ENCODE assay signal across 9 mouse cellular contexts in the genomic region with DNA sequence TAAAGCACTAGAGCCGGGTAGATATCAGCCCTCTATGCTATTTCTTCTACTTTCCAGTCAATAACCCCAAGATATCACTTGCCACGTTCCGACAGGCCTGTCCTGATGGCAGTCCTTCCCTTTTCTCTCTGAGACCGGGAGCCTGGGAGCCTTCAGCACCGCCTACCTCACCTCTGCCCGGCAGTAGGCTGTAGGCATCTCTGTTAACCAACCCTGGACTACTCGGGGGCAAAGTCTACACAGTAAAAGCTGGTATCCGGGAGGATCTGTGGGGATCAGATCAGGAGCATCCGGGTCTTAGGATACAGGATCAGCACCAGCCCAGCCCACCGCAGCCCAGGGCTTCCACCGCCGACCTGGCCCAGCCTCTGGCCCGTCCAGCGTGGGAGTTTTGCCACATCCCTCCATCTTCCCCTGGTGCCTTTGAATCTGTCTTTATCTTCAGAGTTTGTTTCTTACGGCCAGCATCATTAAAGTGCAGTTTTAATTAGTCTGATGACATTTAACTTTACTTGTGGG. TPM values are rescaled to one million over a fixed set of nuclear protein-coding genes. Genes with fewer than 3 reads are reported as not detected.
DNase-seq lines count a peak whose midpoint lies in the region; ATAC-seq and TF ChIP-seq lines count a peak whose summit lies in the region.
"Had no signal": no experiment of that assay in that cellular context is flagged by ENCODE, and none has a peak within 500 bp of the region (broad histone marks: within the 10 kb centered on the region; RNA-seq: fewer than 3 reads in every experiment).

No protein-coding gene starts in this region.

- H3K36me3 ChIP-seq in kidney, adult 2 months (ENCODE audit: control insufficient read depth, insufficient read depth, low read length), result no peaks in the 10 kb centered on the region
- 0 out of 2 replicates have a peak, but pooled peaks cover 5% of the 10 kb centered on the region for H3K36me3 ChIP-seq in embryonic facial prominence, embryonic 13.5 days
- no peaks in the 10 kb centered on the region for H3K36me3 ChIP-seq in intestine, embryonic 16.5 days (ENCODE audit: control insufficient read depth, insufficient read depth, low read length)
- H3K36me3 ChIP-seq in liver, embryonic 12.5 days, result no peaks in the 10 kb centered on the region; the same call in 1 of the 2 replicates

- no peaks in the 10 kb centered on the region for H3K9me3 ChIP-seq in embryonic facial prominence, embryonic 13.5 days
- H3K9me3 ChIP-seq in intestine, embryonic 16.5 days (ENCODE audit: control insufficient read depth, low read length), result no peaks in the 10 kb centered on the region
- H3K9me3 ChIP-seq in liver, embryonic 12.5 days (replicated peaks), result no peaks in the 10 kb centered on the region

- ATAC-seq in embryonic facial prominence, embryonic 13.5 days (ENCODE audit: insufficient number of reproducible peaks, insufficient read depth, low FRiP score, low TSS enrichment, low read depth), result no peak
- peak; percentile 69 for ATAC-seq in intestine, embryonic 16.5 days
- ATAC-seq in liver, embryonic 12.5 days, result no peak

- no peak for TF ChIP-seq CTCF in kidney, adult 2 months (conservative IDR thresholded peaks at IDR 0.05; ENCODE audit: insufficient read depth, insufficient read length, low read depth, low read length)

- H3K4me2 ChIP-seq in embryonic facial prominence, embryonic 13.5 days, result no peak overlapping the region
- H3K4me2 ChIP-seq in intestine, embryonic 16.5 days (ENCODE audit: low read depth, low read length), result 0 out of 2 replicates have a peak overlapping the region, but pooled peaks have one; percentile 28
- 0 out of 2 replicates have a peak overlapping the region, but pooled peaks have one; percentile 13 for H3K4me2 ChIP-seq in liver, embryonic 12.5 days

- TF ChIP-seq POLR2A in kidney, adult 2 months (IDR thresholded peaks at IDR 0.05; ENCODE audit: low read depth, low read length), result no peak

- no peaks in the 10 kb centered on the region for H3K27me3 ChIP-seq in kidney, adult 2 months (replicated peaks; ENCODE audit: control insufficient read depth, insufficient read depth, low read length)
- no peaks in the 10 kb centered on the region for H3K27me3 ChIP-seq in embryonic facial prominence, embryonic 13.5 days
- no peaks in the 10 kb centered on the region for H3K27me3 ChIP-seq in intestine, embryonic 16.5 days (replicated peaks; ENCODE audit: control insufficient read depth, insufficient read depth, low read length)
- H3K27me3 ChIP-seq in liver, embryonic 12.5 days (replicated peaks), result no peaks in the 10 kb centered on the region

- H3K4me1 ChIP-seq in kidney, adult 2 months (ENCODE audit: control insufficient read depth, insufficient read depth, low read length), result peaks cover 69% of the 10 kb centered on the region
- peaks cover 63% of the 10 kb centered on the region for H3K4me1 ChIP-seq in embryonic facial prominence, embryonic 13.5 days
- peaks cover 61% of the 10 kb centered on the region for H3K4me1 ChIP-seq in intestine, embryonic 16.5 days (ENCODE audit: control insufficient read depth, insufficient read depth, low read length)
- peaks cover 76% of the 10 kb centered on the region for H3K4me1 ChIP-seq in liver, embryonic 12.5 days

- peak; percentile 82 for DNase-seq in kidney, adult 2 months
- DNase-seq in kidney, postnatal 14 days, result no peak
- DNase-seq in ovary, postnatal 14 days (ENCODE audit: low spot score), result no peak
- DNase-seq in B cell, adult 2 months, result no peak
- no peak for DNase-seq in layer of hippocampus, adult 11-12 months (ENCODE audit: low spot score)
- DNase-seq: cerebellum, adult 18-20 months had no signal

- no peak overlapping the region for H3K9ac ChIP-seq in embryonic facial prominence, embryonic 13.5 days
- peak overlapping the region; percentile 53 for H3K9ac ChIP-seq in intestine, embryonic 16.5 days (ENCODE audit: low read depth, low read length)
- no peak overlapping the region for H3K9ac ChIP-seq in liver, embryonic 12.5 days

- no peak overlapping the region for H3K4me3 ChIP-seq in kidney, adult 2 months (ENCODE audit: insufficient read depth, low read depth, low read length)
- no peak overlapping the region for H3K4me3 ChIP-seq in embryonic facial prominence, embryonic 13.5 days
- H3K4me3 ChIP-seq in intestine, embryonic 16.5 days (ENCODE audit: low read length), result no peak overlapping the region
- H3K4me3 ChIP-seq in liver, embryonic 12.5 days, result no peak overlapping the region

- 42% methylated on average over 15 of the region's 15 CpGs for WGBS in kidney, adult 2 months
- WGBS in embryonic facial prominence, embryonic 13.5 days, result 67% methylated on average over 15 of the region's 15 CpGs
- WGBS in intestine, embryonic 16.5 days, result 62% methylated on average over 15 of the region's 15 CpGs
- 59% methylated on average over 15 of the region's 15 CpGs for WGBS in liver, embryonic 12.5 days (ENCODE audit: insufficient replicate concordance)

- peak overlapping the region; percentile 77 for H3K27ac ChIP-seq in kidney, adult 2 months (ENCODE audit: insufficient read depth, low read depth, low read length)
- H3K27ac ChIP-seq in embryonic facial prominence, embryonic 13.5 days, result peak overlapping the region; percentile 71
- peak overlapping the region; percentile 91 for H3K27ac ChIP-seq in intestine, embryonic 16.5 days (ENCODE audit: low read length)
- peak overlapping the region; percentile 79 for H3K27ac ChIP-seq in liver, embryonic 12.5 days

RNA-seq across cellular contexts. Expression of gene Pxn, which starts 16.6 kb away (rescaled TPM):
- 101 and 122 TPM in 2 replicates for polyA plus RNA-seq in kidney, adult 2 months (2012; rRNA removed)
- 39.6 and 44.2 TPM in 2 replicates for polyA plus RNA-seq in embryonic facial prominence, embryonic 13.5 days (2015; fragmentation: Nextera tagmentation; extraction: Ambion mirVana)
- 71.9 and 88.2 TPM in 2 replicates for polyA plus RNA-seq in intestine, embryonic 16.5 days (2015; fragmentation: Nextera tagmentation; extraction: Ambion mirVana)
- polyA plus RNA-seq in liver, embryonic 12.5 days (2016; fragmentation: Nextera tagmentation; extraction: Ambion mirVana), result 17.4 and 20.1 TPM in 2 replicates

RNA-seq across cellular contexts. Expression of gene Rplp0, which starts 36.2 kb away (rescaled TPM):
- polyA plus RNA-seq in kidney, adult 2 months (2012; rRNA removed), result 1,267 and 1,337 TPM in 2 replicates
- 1,563 and 1,729 TPM in 2 replicates for polyA plus RNA-seq in embryonic facial prominence, embryonic 13.5 days (2015; fragmentation: Nextera tagmentation; extraction: Ambion mirVana)
- 1,506 and 1,615 TPM in 2 replicates for polyA plus RNA-seq in intestine, embryonic 16.5 days (2015; fragmentation: Nextera tagmentation; extraction: Ambion mirVana)
- 1,698 and 1,725 TPM in 2 replicates for polyA plus RNA-seq in liver, embryonic 12.5 days (2016; fragmentation: Nextera tagmentation; extraction: Ambion mirVana)

RNA-seq across cellular contexts. Expression of gene Sirt4, which starts 38.5 kb away (rescaled TPM):
- 34.0 and 49.3 TPM in 2 replicates for polyA plus RNA-seq in kidney, adult 2 months (2012; rRNA removed)
- polyA plus RNA-seq in embryonic facial prominence, embryonic 13.5 days (2015; fragmentation: Nextera tagmentation; extraction: Ambion mirVana), result 24.8 and 28.1 TPM in 2 replicates
- 20.4 and 23.1 TPM in 2 replicates for polyA plus RNA-seq in intestine, embryonic 16.5 days (2015; fragmentation: Nextera tagmentation; extraction: Ambion mirVana)
- polyA plus RNA-seq in liver, embryonic 12.5 days (2016; fragmentation: Nextera tagmentation; extraction: Ambion mirVana), result 6.3 and 7.5 TPM in 2 replicates

RNA-seq across cellular contexts. Expression of gene Gcn1l1, which starts 42.0 kb away (rescaled TPM):
- polyA plus RNA-seq in kidney, adult 2 months (2012; rRNA removed), result 42.2 and 45.4 TPM in 2 replicates
- polyA plus RNA-seq in embryonic facial prominence, embryonic 13.5 days (2015; fragmentation: Nextera tagmentation; extraction: Ambion mirVana), result 45.8 and 47.9 TPM in 2 replicates
- 25.5 and 26.3 TPM in 2 replicates for polyA plus RNA-seq in intestine, embryonic 16.5 days (2015; fragmentation: Nextera tagmentation; extraction: Ambion mirVana)
- 36.7 and 38.0 TPM in 2 replicates for polyA plus RNA-seq in liver, embryonic 12.5 days (2016; fragmentation: Nextera tagmentation; extraction: Ambion mirVana)

RNA-seq across cellular contexts. Expression of gene Pla2g1b, which starts 57.0 kb away (rescaled TPM):
- 0.74 TPM in 1 of 2 replicates, not detected in the other for polyA plus RNA-seq in kidney, adult 2 months (2012; rRNA removed)
- not detected in 2 replicates for polyA plus RNA-seq in embryonic facial prominence, embryonic 13.5 days (2015; fragmentation: Nextera tagmentation; extraction: Ambion mirVana)
- 1.2 and 1.3 TPM in 2 replicates for polyA plus RNA-seq in intestine, embryonic 16.5 days (2015; fragmentation: Nextera tagmentation; extraction: Ambion mirVana)
- polyA plus RNA-seq in liver, embryonic 12.5 days (2016; fragmentation: Nextera tagmentation; extraction: Ambion mirVana), result 0.42 and 0.69 TPM in 2 replicates
